Mouse (Mus musculus) inflammation-experienced regulatory T-cells, adult 16 weeks (primary cell): ENCODE measurements around the gene Gemin6. TPM values are rescaled to one million over a fixed set of nuclear protein-coding genes. Genes with fewer than 3 reads are reported as not detected.

Experiments used
- polyA plus RNA-seq: library from polyadenylated mRNA; unstranded; fragments of 100-300 nt; shearing (Covaris generic); gene quantifications from one replicate; pipeline ENCODE4 v1.2.1, GENCODE M21; 2017

Gemin6 gene
- polyA plus RNA-seq: 12.2 TPM

GRCm38 (mm10) chr17:80224326-80225116 is at the start of gene Gemin6:
Gene Gemin6 (plus strand): TSS chr17:80224441.

GRCm38 (mm10) chr17:80206671-80207581 is 17.3 kb upstream of the Gemin6 start, which contains the start of the genes Srsf7 and Ttc39d:
Gene Srsf7 (minus strand): TSS chr17:80207307.
Gene Ttc39d (plus strand): TSS chr17:80207460.

Other genes starting within 250 kb of the Gemin6 start
- gene Hnrnpll, start 162.1 kb upstream of the Gemin6 start, polyA plus RNA-seq: 59.5 TPM
- 55.9 TPM for gene Galm, start 97.0 kb upstream of the Gemin6 start, polyA plus RNA-seq
- gene Srsf7, start 17.1 kb upstream of the Gemin6 start, polyA plus RNA-seq: 633 TPM
- gene Ttc39d, start 17.0 kb upstream of the Gemin6 start, polyA plus RNA-seq: not detected
- 5.8 TPM for gene Morn2, start 65.8 kb downstream of the Gemin6 start, polyA plus RNA-seq
- gene Dhx57, start 66.0 kb downstream of the Gemin6 start, polyA plus RNA-seq: 39.2 TPM
- gene Arhgef33, start 83.0 kb downstream of the Gemin6 start, polyA plus RNA-seq: not detected
- not detected for gene Gm10190, start 149.1 kb downstream of the Gemin6 start, polyA plus RNA-seq